Mouse (Mus musculus): ENCODE results near the gene Chaf1a.

Gene Chaf1a

DNA sequence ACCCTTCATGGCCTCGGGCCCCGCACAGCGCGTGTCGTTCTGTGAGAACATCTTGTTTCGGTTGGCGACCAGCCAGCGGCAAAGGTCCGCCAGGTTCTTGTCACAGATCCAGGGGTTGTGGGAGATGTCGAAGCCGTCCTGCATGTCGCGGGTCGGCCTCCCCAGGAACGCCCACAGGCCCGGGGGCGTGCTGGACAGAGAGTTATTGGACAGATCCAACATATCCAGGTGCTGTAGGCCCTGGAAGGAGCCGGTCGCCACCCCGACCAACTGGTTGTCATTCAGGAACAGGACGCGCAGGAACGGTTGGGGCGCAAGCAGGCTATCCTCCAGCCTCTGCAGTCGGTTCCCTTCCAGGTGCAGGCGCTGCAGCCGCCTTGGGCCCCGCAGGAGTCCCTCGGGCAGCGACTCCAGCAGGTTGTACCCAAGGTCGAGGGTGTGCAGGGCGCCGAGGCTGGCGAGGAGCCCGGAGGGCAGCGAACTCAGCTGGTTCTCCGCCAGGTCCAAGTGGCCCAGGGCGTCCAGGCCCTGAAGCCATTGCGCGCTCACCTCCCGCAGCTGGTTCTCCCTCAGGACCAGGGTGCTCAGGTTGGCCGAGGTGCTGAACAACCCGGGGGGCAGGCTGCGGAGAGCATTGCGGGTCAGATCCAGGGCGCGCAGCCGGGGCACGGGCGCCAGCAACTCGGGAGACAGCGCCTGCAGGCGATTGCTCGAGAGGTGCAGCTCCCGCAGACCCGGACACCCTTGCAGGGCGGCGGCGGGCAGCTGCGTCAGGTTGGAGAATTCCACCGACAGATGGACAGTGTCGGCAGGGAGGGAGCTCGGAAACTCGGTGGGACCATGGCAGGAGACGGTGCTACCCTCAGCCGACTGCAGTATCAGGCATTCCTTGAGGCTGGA, 80.0 kb downstream of the Chaf1a start:
- DNase-seq: peak; percentile 90

DNA sequence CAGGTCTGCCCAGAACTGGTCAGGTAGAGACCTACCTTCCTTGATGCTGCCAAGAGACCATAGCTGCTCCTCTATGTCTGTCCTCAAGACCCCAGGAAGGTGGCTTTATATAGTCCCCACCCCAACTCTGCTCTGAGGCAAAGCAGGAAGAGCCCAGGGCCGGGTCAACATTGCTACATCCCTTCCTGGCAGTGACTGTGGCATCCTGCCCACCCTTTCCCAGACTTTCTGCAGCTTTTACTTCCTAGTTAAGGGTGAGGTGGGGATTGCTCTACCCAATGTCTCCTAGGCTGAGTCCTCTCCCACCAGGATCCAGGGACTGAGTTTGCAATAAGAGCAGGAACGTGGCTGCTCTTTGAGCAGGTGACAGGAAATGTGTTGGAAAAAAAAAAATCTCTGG, 81.6 kb downstream of the Chaf1a start, which contains the start of gene Lrg1:
Gene Lrg1 (minus strand): TSS at position 176 of the 400 bp plus-strand sequence.
- no peak for DNase-seq

Data from kidney, adult 9 months (tissue).